Mouse (Mus musculus) G1E-ER4 (cell line): Measurements from ENCODE around the gene Dgkz. TPM values are rescaled to one million over a fixed set of nuclear protein-coding genes. Genes with fewer than 3 reads are reported as not detected.

ENCODE experiments used
- GATA1 ChIP-seq: IDR thresholded peaks from one replicate; pipeline ENCODE4 v1.8.0; 2012; ENCODE audit warnings: low read length, inconsistent platforms
- polyA plus RNA-seq: library from polyadenylated mRNA; stranded (reverse); fragments of >175 nt; gene quantifications from 2 replicates; pipeline ENCODE4 v1.2.3, GENCODE M21; 2012

The Dgkz gene
- polyA plus RNA-seq, 1 experiment, result 526 TPM

GRCm38 (mm10) chr2:91900431-91900830 lies 75.2 kb downstream of the Dgkz start:
- no peak for TF ChIP-seq GATA1

GRCm38 (mm10) chr2:91899141-91899540 lies 76.5 kb downstream of the Dgkz start:
- no peak for TF ChIP-seq GATA1

GRCm38 (mm10) chr2:91897968-91898367 lies 77.7 kb downstream of the Dgkz start:
- no peak for TF ChIP-seq GATA1

GRCm38 (mm10) chr2:91895401-91895800 lies 80.3 kb downstream of the Dgkz start:
- no peak for TF ChIP-seq GATA1

- no peak for TF ChIP-seq GATA1
Measured at GRCm38 (mm10) chr2:91894716-91895115, 80.9 kb downstream of the Dgkz start.

- no peak for TF ChIP-seq GATA1
Measured at GRCm38 (mm10) chr2:91884616-91885015, 91.0 kb downstream of the Dgkz start.

- TF ChIP-seq GATA1, result no peak
Measured at GRCm38 (mm10) chr2:91883961-91884360, 91.7 kb downstream of the Dgkz start.

Other genes starting within 250 kb of the Dgkz start
- 25.9 and 26.4 TPM in 2 replicates for gene Ambra1, start 245.7 kb downstream of the Dgkz start, polyA plus RNA-seq
- 0.17 and 0.23 TPM in 2 replicates for gene Chrm4, start 48.6 kb downstream of the Dgkz start, polyA plus RNA-seq
- 7.4 and 8.7 TPM in 2 replicates for gene Mdk, start 43.6 kb downstream of the Dgkz start, polyA plus RNA-seq
- gene Gm9821, start 30.2 kb downstream of the Dgkz start, polyA plus RNA-seq, result not detected in 2 replicates
- gene Creb3l1, start 48.6 kb upstream of the Dgkz start, polyA plus RNA-seq, result 0.94 and 1.0 TPM in 2 replicates
- gene Phf21a, start 117.3 kb upstream of the Dgkz start, polyA plus RNA-seq, result 5.5 and 7.1 TPM in 2 replicates